Mouse (Mus musculus) gastrocnemius, postnatal 25 days (tissue): Measurements from ENCODE around the gene Pacs1. TPM values are rescaled to one million over a fixed set of nuclear protein-coding genes. Genes with fewer than 3 reads are reported as not detected.
"Not testable (repeated sequence)": the region's sequence is repeated elsewhere in the genome, so short reads cannot be mapped to it uniquely, and the experiment has no call there.

Source experiments
- DNase-seq: peaks from one replicate; pipeline ENCODE4 v3.0.0; 2022
- total RNA-seq, 2 experiments: library from RNA; stranded (reverse); gene quantifications; 1 replicate in 1 of 2; 2 replicates in 1 of 2; pipeline ENCODE4 v1.2.3; 2021

Gene Pacs1
- total RNA-seq, 2 experiments from 2014 or later = 5.6 to 6.5 TPM

GRCm38 (mm10) chr19:5268875-5269274, 4.0 kb downstream of the Pacs1 start:
- DNase-seq = no peak

GRCm38 (mm10) chr19:5268017-5268416, 4.9 kb downstream of the Pacs1 start:
- no peak for DNase-seq

GRCm38 (mm10) chr19:5267015-5267414, 5.9 kb downstream of the Pacs1 start:
- no peak for DNase-seq

- DNase-seq = no peak
Measured at GRCm38 (mm10) chr19:5257140-5257539, 15.8 kb downstream of the Pacs1 start.

- not testable (repeated sequence) for DNase-seq
Measured at GRCm38 (mm10) chr19:5236981-5237380, 35.9 kb downstream of the Pacs1 start.

- no peak for DNase-seq
Measured at GRCm38 (mm10) chr19:5232696-5233095, 40.2 kb downstream of the Pacs1 start.

GRCm38 (mm10) chr19:5230110-5230509, 42.8 kb downstream of the Pacs1 start:
- DNase-seq = no peak

- no peak for DNase-seq
Measured at GRCm38 (mm10) chr19:5224624-5225023, 48.3 kb downstream of the Pacs1 start.

- no peak for DNase-seq
Measured at GRCm38 (mm10) chr19:5224077-5224476, 48.8 kb downstream of the Pacs1 start.

- DNase-seq = no peak
Measured at GRCm38 (mm10) chr19:5221926-5222325, 51.0 kb downstream of the Pacs1 start.

- not testable (repeated sequence) for DNase-seq
Measured at GRCm38 (mm10) chr19:5221219-5221723, 51.6 kb downstream of the Pacs1 start.

GRCm38 (mm10) chr19:5220389-5220788, 52.5 kb downstream of the Pacs1 start:
- no peak for DNase-seq

- DNase-seq = no peak
Measured at GRCm38 (mm10) chr19:5201691-5202090, 71.2 kb downstream of the Pacs1 start.

GRCm38 (mm10) chr19:5200617-5201016, 72.3 kb downstream of the Pacs1 start:
- not testable (repeated sequence) for DNase-seq

GRCm38 (mm10) chr19:5198553-5198952, 74.4 kb downstream of the Pacs1 start:
- DNase-seq = no peak

GRCm38 (mm10) chr19:5195417-5196035, 77.4 kb downstream of the Pacs1 start:
- DNase-seq = no peak

- DNase-seq = no peak
Measured at GRCm38 (mm10) chr19:5192397-5192796, 80.5 kb downstream of the Pacs1 start.

- no peak for DNase-seq
Measured at GRCm38 (mm10) chr19:5187439-5187838, 85.5 kb downstream of the Pacs1 start.

GRCm38 (mm10) chr19:5181926-5182325, 91.0 kb downstream of the Pacs1 start:
- DNase-seq = no peak

- DNase-seq = no peak
Measured at GRCm38 (mm10) chr19:5178631-5179030, 94.3 kb downstream of the Pacs1 start.

- DNase-seq = no peak
Measured at GRCm38 (mm10) chr19:5170430-5170829, 102.5 kb downstream of the Pacs1 start.

GRCm38 (mm10) chr19:5167477-5167876, 105.4 kb downstream of the Pacs1 start:
- no peak for DNase-seq

- no peak for DNase-seq
Measured at GRCm38 (mm10) chr19:5164380-5164779, 108.5 kb downstream of the Pacs1 start.

GRCm38 (mm10) chr19:5161913-5162312, 111.0 kb downstream of the Pacs1 start:
- DNase-seq = no peak
